Mouse (Mus musculus): Measurements from ENCODE around the gene Olfm4.
A peak's percentile ranks its signal among the peaks of the same experiment; 100 is the strongest.

Olfm4 gene

DNA sequence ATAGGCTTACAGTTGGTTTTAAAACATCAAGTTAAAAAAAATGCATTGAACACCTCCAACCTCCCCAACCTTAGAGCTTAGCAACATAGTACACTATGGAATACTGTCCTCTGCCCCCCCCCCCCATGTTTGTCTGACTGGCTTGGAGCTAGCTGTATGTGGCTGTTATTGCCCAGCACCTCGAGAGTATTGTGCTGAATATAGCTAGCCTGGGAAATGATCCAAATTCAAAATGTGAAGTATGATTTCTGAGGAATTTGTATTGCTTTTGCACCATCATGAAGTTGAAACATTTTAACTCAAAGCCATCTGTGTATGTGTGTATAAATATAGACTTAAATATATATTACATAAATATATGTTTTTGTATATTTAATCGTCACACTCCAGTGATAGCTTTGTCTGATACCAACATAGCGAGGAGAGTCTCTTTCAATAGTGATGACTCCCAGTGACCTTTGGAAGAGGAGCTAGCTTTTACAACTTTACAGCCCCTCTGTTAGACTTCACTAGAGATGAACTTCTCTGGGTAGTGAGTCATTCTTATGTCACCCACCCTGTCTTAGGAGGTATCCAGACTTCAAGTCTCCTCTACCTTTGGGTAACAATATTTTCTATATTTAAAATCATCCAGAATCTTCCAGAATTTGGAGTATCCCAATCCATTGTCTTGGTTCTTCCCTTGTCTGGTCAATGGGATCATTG is 45.6 kb downstream of the Olfm4 start:
- peak; percentile 9 to 22 for DNase-seq (ENCODE audit: low spot score in 2 of 2)

DNA sequence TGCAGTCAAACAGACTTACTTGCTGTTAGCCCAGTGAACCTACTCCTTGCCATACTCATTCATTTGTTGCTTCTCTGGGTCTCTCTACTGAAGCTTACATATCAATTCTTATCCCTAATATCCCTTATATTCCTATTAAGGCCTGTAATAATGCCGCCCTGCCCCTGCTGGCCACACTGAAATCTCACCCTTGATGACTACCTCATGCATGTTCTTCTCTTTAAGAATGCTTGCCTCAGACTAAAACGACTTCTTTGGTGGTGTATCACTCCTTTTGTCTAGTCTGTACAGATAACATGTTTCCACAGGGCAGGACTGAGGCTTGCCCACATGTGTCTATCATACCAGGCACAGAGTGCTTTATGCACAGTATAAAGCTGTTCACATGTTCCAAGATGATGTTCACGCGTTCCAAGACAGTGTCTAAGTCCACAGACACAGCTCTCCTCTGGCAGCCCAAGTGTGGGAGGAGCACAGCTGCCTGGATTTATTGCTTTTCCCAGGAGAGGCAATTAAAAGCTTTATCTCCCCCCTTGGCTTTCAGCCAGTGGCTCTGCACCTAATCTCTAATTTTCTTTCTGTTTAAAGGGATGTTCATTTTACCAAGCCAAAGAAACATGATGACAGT is 55.9 kb downstream of the Olfm4 start:
- DNase-seq (ENCODE audit: low spot score in 2 of 2) = no peak

DNA sequence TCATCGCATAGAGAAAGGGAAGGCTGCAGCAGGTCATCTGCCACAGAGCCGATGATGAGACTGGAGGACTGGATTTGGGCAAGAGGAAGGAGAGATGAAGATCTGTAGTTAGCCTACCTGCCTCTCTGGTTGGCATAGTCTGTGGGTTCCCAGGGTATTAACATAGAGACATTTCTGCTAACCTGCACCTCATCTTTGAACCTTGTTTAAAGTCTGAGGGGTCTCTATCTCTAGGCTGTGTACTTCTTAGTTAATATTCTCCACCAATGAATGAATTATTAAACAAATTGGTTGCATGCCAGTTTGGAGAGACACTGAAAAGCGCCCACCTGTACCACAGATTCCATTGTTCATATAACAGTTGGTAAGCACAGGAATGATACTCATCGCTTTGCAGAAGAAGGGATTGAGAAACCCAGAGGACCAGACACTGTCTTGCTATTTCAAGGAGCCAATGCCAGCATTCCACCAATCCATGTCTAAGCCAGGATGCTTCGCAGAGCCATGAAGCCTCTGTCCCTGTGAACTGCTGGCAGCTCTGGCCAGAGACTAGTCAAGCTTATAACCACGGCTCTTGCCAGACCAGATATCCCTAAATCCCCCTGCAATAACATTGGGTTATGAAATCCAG is 62.3 kb downstream of the Olfm4 start:
- DNase-seq (ENCODE audit: low spot score in 2 of 2) = no peak

DNA sequence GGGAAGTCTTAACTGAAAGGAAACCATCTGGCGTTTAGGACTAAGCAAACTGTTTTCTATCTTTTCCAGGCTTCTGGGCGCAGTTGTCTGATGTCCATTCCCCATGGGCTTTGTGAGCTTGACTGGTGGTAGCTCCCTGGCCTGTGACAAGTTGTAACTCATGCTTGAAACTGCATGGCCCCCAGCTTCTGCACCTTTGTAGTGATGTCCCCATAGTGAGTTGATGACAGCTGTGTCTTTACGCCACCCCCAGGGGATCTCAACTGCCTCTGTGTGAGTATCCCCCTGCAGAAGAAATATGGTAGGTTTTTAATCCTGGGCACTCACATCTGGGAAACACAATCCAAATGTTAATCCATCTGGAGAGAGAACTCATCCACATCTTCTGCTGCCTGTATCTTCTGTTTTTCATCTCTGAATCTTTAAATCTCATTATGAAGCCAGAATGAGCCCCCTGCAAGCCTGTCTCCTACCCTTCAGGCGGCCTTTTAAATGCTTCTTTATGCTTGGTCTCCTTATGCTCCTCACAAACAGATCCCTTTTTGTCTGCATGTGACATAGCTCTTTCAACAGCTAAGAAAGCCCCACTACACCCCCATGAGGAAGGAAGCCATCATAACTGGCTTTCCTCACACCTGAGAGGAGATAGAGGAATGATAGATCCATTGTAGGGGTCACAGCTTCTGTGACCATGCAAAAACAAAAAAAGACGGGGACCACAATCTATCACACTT is 63.7 kb downstream of the Olfm4 start:
- DNase-seq (ENCODE audit: low spot score in 2 of 2) = no peak

DNA sequence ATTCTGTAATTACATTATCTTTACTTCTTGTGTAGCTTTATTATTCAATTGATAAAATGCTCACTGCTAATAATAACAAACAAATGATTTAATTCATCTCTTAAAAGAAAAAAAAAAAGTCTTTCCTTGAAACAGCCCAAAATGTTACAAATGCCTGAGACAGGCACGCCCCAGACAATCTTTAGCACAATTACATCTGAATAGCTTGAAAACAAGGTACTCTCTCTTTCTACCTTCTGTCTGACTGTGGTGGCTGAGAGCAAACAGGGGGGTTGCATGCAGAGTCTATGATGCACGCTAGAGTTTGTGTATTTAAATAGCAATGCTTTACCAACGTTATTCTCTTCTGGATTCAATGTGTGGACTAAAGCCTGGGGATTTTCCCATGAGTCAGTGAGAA is 71.8 kb downstream of the Olfm4 start:
- no peak for DNase-seq (ENCODE audit: low spot score in 2 of 2)

DNA sequence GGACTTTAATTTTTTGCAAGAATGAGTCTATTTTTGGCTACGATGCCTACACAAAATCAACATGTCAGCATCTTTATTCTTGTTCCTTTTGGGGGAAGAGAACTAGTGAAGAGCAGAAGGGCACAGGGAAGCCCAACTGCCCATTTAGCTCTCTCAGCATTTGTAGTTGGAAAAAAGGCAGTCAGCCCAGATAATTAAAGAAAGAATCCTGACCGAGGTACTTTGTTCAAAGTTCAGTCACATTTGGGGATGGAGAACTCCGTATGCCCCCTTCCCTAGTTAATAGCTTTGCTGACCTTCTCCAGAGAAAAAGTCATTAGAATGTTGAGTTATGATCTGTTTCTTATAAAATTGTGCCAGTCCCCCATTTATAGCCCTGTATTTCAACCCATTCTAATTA is 77.8 kb downstream of the Olfm4 start:
- no peak for DNase-seq (ENCODE audit: low spot score in 2 of 2)

DNA sequence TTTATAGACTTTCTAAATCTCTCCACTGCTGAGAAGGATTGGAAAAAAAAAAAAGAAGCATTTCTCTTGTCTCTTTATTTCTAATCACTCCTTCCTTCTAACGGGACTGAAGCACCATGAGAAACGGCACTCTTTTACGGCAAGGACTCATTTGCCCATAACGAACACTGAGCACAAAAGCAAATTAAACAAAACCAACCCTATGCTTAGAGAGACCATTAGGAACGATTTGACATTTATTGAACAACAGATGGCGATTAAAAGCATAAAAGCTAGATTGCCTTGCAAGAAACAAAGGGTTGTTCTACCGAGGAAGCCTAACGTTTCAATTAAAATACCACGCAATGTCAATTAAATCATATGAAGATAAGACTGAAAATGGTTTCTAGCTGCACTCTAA is 79.0 kb downstream of the Olfm4 start:
- DNase-seq (ENCODE audit: low spot score in 2 of 2) = no peak

DNA sequence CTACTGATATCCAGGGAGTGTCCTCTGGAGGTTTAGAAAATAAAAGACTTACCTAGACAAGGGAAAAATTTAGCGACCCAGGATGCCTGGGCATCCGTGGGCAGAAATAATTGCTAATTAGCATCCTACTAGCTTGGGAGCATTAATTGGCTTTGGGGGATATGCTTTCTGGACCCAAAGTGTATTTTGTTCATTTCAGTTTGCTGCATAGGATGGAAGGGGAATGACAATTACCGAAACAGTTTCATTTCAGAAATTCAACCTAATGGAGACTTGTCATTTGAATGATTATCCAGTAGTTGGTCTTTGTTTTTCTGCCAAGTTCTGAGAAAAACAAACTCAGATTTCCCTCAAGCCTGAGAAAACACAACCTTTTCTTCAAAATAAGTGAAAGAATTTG is 86.7 kb downstream of the Olfm4 start:
- no peak for DNase-seq (ENCODE audit: low spot score in 2 of 2)

Data from left cerebral cortex, adult 9 months (tissue).